Mouse (Mus musculus) C2C12 (cell line): ENCODE measurements around the gene A430078G23Rik.

Experiments
- CEBPB ChIP-seq: IDR thresholded peaks from one replicate; pipeline ENCODE4 v1.6.1; 2011; ENCODE audit warnings: low read depth, mild to moderate bottlenecking, control low read depth, moderate library complexity
- CTCF ChIP-seq: IDR thresholded peaks from one replicate; pipeline ENCODE4 v1.5.1; 2011; ENCODE audit not compliant: control insufficient read depth, insufficient read depth, insufficient read length
- FOSL1 ChIP-seq: IDR thresholded peaks from one replicate; pipeline ENCODE4 v1.8.0; 2011; ENCODE audit warnings: mild to moderate bottlenecking, low read length; ENCODE audit not compliant: poor library complexity, insufficient read depth, severe bottlenecking
- MAX ChIP-seq: IDR thresholded peaks from one replicate; pipeline ENCODE4 v1.6.1; 2011; ENCODE audit warnings: mild to moderate bottlenecking, control low read depth
- USF1 ChIP-seq: IDR thresholded peaks from one replicate; pipeline ENCODE4 v1.6.1; 2011; ENCODE audit warnings: low read depth, mild to moderate bottlenecking, control low read depth, moderate library complexity

- TF ChIP-seq CTCF (no peak), CEBPB (no peak), USF1 (no peak), FOSL1 (no peak), MAX (no peak)
Measured at GRCm38 (mm10) chr8:3415661-3416060, 62.4 kb downstream of the A430078G23Rik start.
